Mouse (Mus musculus) MN1 (cell line): ENCODE measurements around the gene Xpa.

ENCODE experiments used
- DNase-seq: peaks from one replicate; pipeline ENCODE4 v3.0.0-alpha.2; 2016; ENCODE audit warnings: low spot score

The Xpa gene

GRCm38 (mm10) chr4:46144323-46144722 lies 51.8 kb downstream of the Xpa start:
- no peak for DNase-seq

- peak; percentile 93 for DNase-seq
Measured at GRCm38 (mm10) chr4:46138287-46139222, 57.6 kb downstream of the Xpa start, which contains the start of the genes Ncbp1 and Tstd2. Gene Ncbp1, plus strand, starts transcription at chr4:46138613. Gene Tstd2, minus strand, starts transcription at chr4:46138694.

GRCm38 (mm10) chr4:46137629-46138286 lies 58.4 kb downstream of the Xpa start:
- DNase-seq = no peak

- no peak for DNase-seq
Measured at GRCm38 (mm10) chr4:46131791-46132190, 64.3 kb downstream of the Xpa start.

GRCm38 (mm10) chr4:46130221-46130620 lies 65.9 kb downstream of the Xpa start:
- DNase-seq = peak; percentile 39

- no peak for DNase-seq
Measured at GRCm38 (mm10) chr4:46129311-46130004, 66.7 kb downstream of the Xpa start.

- peak; percentile 75 for DNase-seq
Measured at GRCm38 (mm10) chr4:46126541-46126940, 69.6 kb downstream of the Xpa start.

- no peak for DNase-seq
Measured at GRCm38 (mm10) chr4:46123358-46123757, 72.8 kb downstream of the Xpa start.

GRCm38 (mm10) chr4:46120767-46121166 lies 75.3 kb downstream of the Xpa start:
- no peak for DNase-seq

GRCm38 (mm10) chr4:46119514-46120094 lies 76.5 kb downstream of the Xpa start:
- DNase-seq = no peak

- DNase-seq = no peak
Measured at GRCm38 (mm10) chr4:46117536-46117935, 78.6 kb downstream of the Xpa start.

GRCm38 (mm10) chr4:46116544-46117175 lies 79.5 kb downstream of the Xpa start:
- no peak for DNase-seq

GRCm38 (mm10) chr4:46115308-46115707 lies 80.8 kb downstream of the Xpa start:
- DNase-seq = peak; percentile 47

- peak; percentile 43 for DNase-seq
Measured at GRCm38 (mm10) chr4:46111361-46111760, 84.8 kb downstream of the Xpa start.

- DNase-seq = no peak
Measured at GRCm38 (mm10) chr4:46110084-46110483, 86.0 kb downstream of the Xpa start.
